Mouse (Mus musculus): ENCODE results near the gene Dip2c. TPM values are rescaled to one million over a fixed set of nuclear protein-coding genes. Genes with fewer than 3 reads are reported as not detected.

The Dip2c gene
- polyA plus RNA-seq, 1 experiment from 2014 or later = 11.3 TPM

DNA sequence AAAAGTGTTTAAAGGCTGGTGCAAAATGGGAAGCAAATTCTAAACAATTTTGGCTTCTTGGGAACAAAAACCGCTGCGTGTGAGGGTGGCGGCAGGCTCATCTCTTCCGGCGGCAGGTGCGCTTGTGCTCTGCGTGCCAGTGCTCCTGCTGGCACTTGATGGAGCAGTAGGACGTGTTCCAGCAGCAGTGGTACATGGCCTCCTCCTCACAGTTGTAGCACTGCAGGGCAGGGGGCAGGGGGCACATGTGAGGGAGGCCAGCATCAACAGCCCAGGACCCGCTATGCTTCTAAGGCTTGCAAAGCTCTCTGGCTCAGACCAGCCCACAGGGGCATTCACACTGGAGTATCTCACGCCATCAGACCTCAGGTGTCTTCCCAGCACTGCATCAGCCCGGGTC, 410.4 kb downstream of the Dip2c start:
- ATAC-seq (ENCODE audit: insufficient read depth, low FRiP score, low TSS enrichment) (no peak), DNase-seq (ENCODE audit: low spot score) (no peak)
- 89% methylated on average over 11 of the region's 11 CpGs for WGBS
- no peak overlapping the region for H3K4me2 ChIP-seq (ENCODE audit: low read depth)
- peaks cover 27% of the 10 kb centered on the region for H3K36me3 ChIP-seq (ENCODE audit: control insufficient read depth, insufficient read depth, low read length)
- H3K4me1 ChIP-seq (ENCODE audit: control insufficient read depth, insufficient read depth, low read length) = no peaks in the 10 kb centered on the region
- H3K27me3 ChIP-seq (ENCODE audit: control insufficient read depth, insufficient read depth, low read length) = no peaks in the 10 kb centered on the region
- H3K9ac ChIP-seq (ENCODE audit: low read length) = no peak overlapping the region
- H3K4me3 ChIP-seq (ENCODE audit: low read depth, low read length) = no peak overlapping the region
- no peaks in the 10 kb centered on the region for H3K9me3 ChIP-seq (ENCODE audit: control insufficient read depth, low read length)
- no peak overlapping the region for H3K27ac ChIP-seq (ENCODE audit: low read depth, low read length)

DNA sequence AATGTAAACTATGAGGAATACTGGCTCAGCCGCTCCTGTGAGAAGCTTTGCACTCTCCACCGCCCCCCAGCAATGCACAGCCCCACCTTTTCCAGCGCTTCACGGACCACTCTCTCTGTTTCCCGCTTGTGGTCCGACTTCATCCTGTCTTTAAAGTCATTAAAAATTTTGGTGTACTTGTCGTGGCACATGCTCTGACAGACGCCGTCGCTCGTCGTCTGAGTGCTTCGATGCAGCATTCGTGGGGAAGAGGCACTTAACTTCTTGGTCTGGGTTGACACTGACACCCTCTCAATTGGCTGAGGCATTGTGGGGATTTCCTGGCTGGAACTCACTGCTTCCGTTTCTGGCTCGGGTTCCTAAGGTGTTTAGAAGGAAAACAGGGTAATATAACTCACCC, 413.0 kb downstream of the Dip2c start:
- ATAC-seq (ENCODE audit: insufficient read depth, low FRiP score, low TSS enrichment) (no peak), DNase-seq (ENCODE audit: low spot score) (no peak)
- H3K4me3 ChIP-seq (ENCODE audit: low read depth, low read length) = no peak overlapping the region
- H3K27ac ChIP-seq (ENCODE audit: low read depth, low read length) = no peak overlapping the region
- H3K4me1 ChIP-seq (ENCODE audit: control insufficient read depth, insufficient read depth, low read length) = no peaks in the 10 kb centered on the region
- H3K27me3 ChIP-seq (ENCODE audit: control insufficient read depth, insufficient read depth, low read length) = no peaks in the 10 kb centered on the region
- no peaks in the 10 kb centered on the region for H3K9me3 ChIP-seq (ENCODE audit: control insufficient read depth, low read length)
- H3K9ac ChIP-seq (ENCODE audit: low read length) = no peak overlapping the region
- WGBS = 94% methylated on average over 16 of the region's 16 CpGs
- no peak overlapping the region for H3K4me2 ChIP-seq (ENCODE audit: low read depth)
- peaks cover 26% of the 10 kb centered on the region for H3K36me3 ChIP-seq (ENCODE audit: control insufficient read depth, insufficient read depth, low read length)

DNA sequence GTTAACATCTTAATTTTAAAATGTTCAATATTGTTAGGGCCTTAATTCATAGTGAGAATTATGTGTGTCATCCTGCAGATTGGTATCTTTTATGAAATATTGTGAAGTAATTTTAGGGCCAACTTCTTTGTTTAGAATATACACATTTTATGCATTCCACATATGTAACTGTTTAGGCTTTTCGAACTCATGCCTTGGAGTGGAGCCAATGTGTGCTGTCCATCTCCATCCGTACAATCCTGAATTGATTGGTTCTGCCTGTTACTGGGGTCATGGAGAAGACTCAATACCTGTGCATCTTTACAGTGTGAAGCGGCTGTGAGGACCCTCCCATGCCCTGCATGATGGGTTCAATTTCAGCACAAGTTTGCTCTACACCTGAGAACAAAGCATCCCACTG, 416.5 kb downstream of the Dip2c start:
- no peak overlapping the region for H3K27ac ChIP-seq (ENCODE audit: low read depth, low read length)
- H3K4me1 ChIP-seq (ENCODE audit: control insufficient read depth, insufficient read depth, low read length) = no peaks in the 10 kb centered on the region
- peaks cover 16% of the 10 kb centered on the region for H3K36me3 ChIP-seq (ENCODE audit: control insufficient read depth, insufficient read depth, low read length)
- no peaks in the 10 kb centered on the region for H3K27me3 ChIP-seq (ENCODE audit: control insufficient read depth, insufficient read depth, low read length)
- H3K4me2 ChIP-seq (ENCODE audit: low read depth) = no peak overlapping the region
- ATAC-seq (ENCODE audit: insufficient read depth, low FRiP score, low TSS enrichment) (no peak), DNase-seq (ENCODE audit: low spot score) (no peak)
- no peaks in the 10 kb centered on the region for H3K9me3 ChIP-seq (ENCODE audit: control insufficient read depth, low read length)
- WGBS = 81% methylated on average over 3 of the region's 3 CpGs
- H3K9ac ChIP-seq (ENCODE audit: low read length) = no peak overlapping the region
- H3K4me3 ChIP-seq (ENCODE audit: low read depth, low read length) = no peak overlapping the region

- Histone ChIP-seq H3K4me1 (ENCODE audit: control insufficient read depth, insufficient read depth, low read length) (no peaks in the 10 kb centered on the region), H3K27me3 (ENCODE audit: control insufficient read depth, insufficient read depth, low read length) (no peaks in the 10 kb centered on the region), H3K9me3 (ENCODE audit: control insufficient read depth, low read length) (no peaks in the 10 kb centered on the region), H3K4me2 (ENCODE audit: low read depth) (no peak overlapping the region), H3K4me3 (ENCODE audit: low read depth, low read length) (no peak overlapping the region), H3K9ac (ENCODE audit: low read length) (no peak overlapping the region), H3K36me3 (ENCODE audit: control insufficient read depth, insufficient read depth, low read length) (peaks cover 8% of the 10 kb centered on the region; the same call in 1 of the 2 replicates), H3K27ac (ENCODE audit: low read depth, low read length) (no peak overlapping the region)
- no peak for ATAC-seq (ENCODE audit: insufficient read depth, low FRiP score, low TSS enrichment)
- no peak for DNase-seq (ENCODE audit: low spot score)
- WGBS = 97% methylated on average over 6 of the region's 6 CpGs
Observed at GRCm38 (mm10) chr13:9694651-9695050, 418.3 kb downstream of the Dip2c start.

GRCm38 (mm10) chr13:9695403-9695802, 419.1 kb downstream of the Dip2c start:
- Histone ChIP-seq H3K4me2 (ENCODE audit: low read depth) (no peak overlapping the region), H3K4me1 (ENCODE audit: control insufficient read depth, insufficient read depth, low read length) (no peaks in the 10 kb centered on the region), H3K36me3 (ENCODE audit: control insufficient read depth, insufficient read depth, low read length) (peaks cover 6% of the 10 kb centered on the region; the same call in 1 of the 2 replicates), H3K27me3 (ENCODE audit: control insufficient read depth, insufficient read depth, low read length) (no peaks in the 10 kb centered on the region), H3K9ac (ENCODE audit: low read length) (no peak overlapping the region), H3K27ac (ENCODE audit: low read depth, low read length) (no peak overlapping the region), H3K9me3 (ENCODE audit: control insufficient read depth, low read length) (no peaks in the 10 kb centered on the region), H3K4me3 (ENCODE audit: low read depth, low read length) (no peak overlapping the region)
- 85% methylated on average over 4 of the region's 4 CpGs for WGBS
- no peak for ATAC-seq (ENCODE audit: insufficient read depth, low FRiP score, low TSS enrichment)
- no peak for DNase-seq (ENCODE audit: low spot score)

GRCm38 (mm10) chr13:9695809-9696208, 419.5 kb downstream of the Dip2c start:
- H3K27ac ChIP-seq (ENCODE audit: low read depth, low read length) = no peak overlapping the region
- DNase-seq (ENCODE audit: low spot score) (no peak), ATAC-seq (ENCODE audit: insufficient read depth, low FRiP score, low TSS enrichment) (no peak)
- H3K4me2 ChIP-seq (ENCODE audit: low read depth) = no peak overlapping the region
- no peaks in the 10 kb centered on the region for H3K27me3 ChIP-seq (ENCODE audit: control insufficient read depth, insufficient read depth, low read length)
- no peaks in the 10 kb centered on the region for H3K9me3 ChIP-seq (ENCODE audit: control insufficient read depth, low read length)
- H3K36me3 ChIP-seq (ENCODE audit: control insufficient read depth, insufficient read depth, low read length) = peaks cover 3% of the 10 kb centered on the region; the same call in 1 of the 2 replicates
- H3K4me1 ChIP-seq (ENCODE audit: control insufficient read depth, insufficient read depth, low read length) = no peaks in the 10 kb centered on the region
- H3K9ac ChIP-seq (ENCODE audit: low read length) = no peak overlapping the region
- H3K4me3 ChIP-seq (ENCODE audit: low read depth, low read length) = no peak overlapping the region

DNA sequence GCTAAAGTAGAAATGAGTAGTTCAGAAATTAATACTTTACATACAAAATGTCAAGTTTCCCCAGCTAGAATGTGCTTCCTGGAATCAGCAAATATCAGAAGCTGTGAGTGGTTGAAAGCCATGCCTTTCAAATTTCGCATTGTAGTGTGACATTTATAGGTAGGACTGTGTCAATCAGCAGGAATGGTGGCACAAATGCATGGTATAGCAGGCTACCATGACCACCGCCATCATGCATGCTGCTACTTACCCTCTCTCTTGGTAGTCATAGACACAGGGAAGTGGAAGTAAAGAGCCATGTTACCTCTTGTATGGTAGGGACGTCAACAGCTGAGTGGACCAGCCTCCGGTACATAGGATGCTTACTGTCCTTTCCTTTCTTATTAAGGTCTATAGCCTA, 421.0 kb downstream of the Dip2c start:
- 0 out of 2 replicates have a peak, but pooled peaks cover 2% of the 10 kb centered on the region for H3K36me3 ChIP-seq (ENCODE audit: control insufficient read depth, insufficient read depth, low read length)
- WGBS = 99% methylated on average over 4 of the region's 4 CpGs
- no peak for DNase-seq (ENCODE audit: low spot score)

GRCm38 (mm10) chr13:9702615-9703235, 426.4 kb downstream of the Dip2c start:
- Histone ChIP-seq H3K9me3 (ENCODE audit: control insufficient read depth, low read length) (no peaks in the 10 kb centered on the region), H3K27ac (ENCODE audit: low read depth, low read length) (no peak overlapping the region), H3K36me3 (ENCODE audit: control insufficient read depth, insufficient read depth, low read length) (no peaks in the 10 kb centered on the region), H3K4me1 (ENCODE audit: control insufficient read depth, insufficient read depth, low read length) (no peaks in the 10 kb centered on the region), H3K4me3 (ENCODE audit: low read depth, low read length) (no peak overlapping the region), H3K9ac (ENCODE audit: low read length) (no peak overlapping the region), H3K27me3 (ENCODE audit: control insufficient read depth, insufficient read depth, low read length) (no peaks in the 10 kb centered on the region), H3K4me2 (ENCODE audit: low read depth) (no peak overlapping the region)
- no peak for ATAC-seq (ENCODE audit: insufficient read depth, low FRiP score, low TSS enrichment)
- DNase-seq (ENCODE audit: low spot score) = no peak
- WGBS = 88% methylated on average over 12 of the region's 12 CpGs

More for the DNA sequence above, 421.0 kb downstream of the Dip2c start:
- Histone ChIP-seq H3K9ac (ENCODE audit: low read length) (no peak overlapping the region), H3K4me1 (ENCODE audit: control insufficient read depth, insufficient read depth, low read length) (no peaks in the 10 kb centered on the region), H3K9me3 (ENCODE audit: control insufficient read depth, low read length) (no peaks in the 10 kb centered on the region), H3K27ac (ENCODE audit: low read depth, low read length) (no peak overlapping the region), H3K27me3 (ENCODE audit: control insufficient read depth, insufficient read depth, low read length) (no peaks in the 10 kb centered on the region), H3K4me2 (ENCODE audit: low read depth) (no peak overlapping the region), H3K4me3 (ENCODE audit: low read depth, low read length) (no peak overlapping the region)
- ATAC-seq (ENCODE audit: insufficient read depth, low FRiP score, low TSS enrichment) = no peak

- DNase-seq (ENCODE audit: low spot score) (no peak), ATAC-seq (ENCODE audit: insufficient read depth, low FRiP score, low TSS enrichment) (no peak)
- WGBS = 92% methylated on average over 8 of the region's 8 CpGs
Observed at GRCm38 (mm10) chr13:9706720-9707119, 430.4 kb downstream of the Dip2c start.

More at GRCm38 (mm10) chr13:9706720-9707119, 430.4 kb downstream of the Dip2c start:
- Histone ChIP-seq H3K9me3 (ENCODE audit: control insufficient read depth, low read length) (no peaks in the 10 kb centered on the region), H3K4me3 (ENCODE audit: low read depth, low read length) (no peak overlapping the region), H3K9ac (ENCODE audit: low read length) (no peak overlapping the region), H3K4me2 (ENCODE audit: low read depth) (no peak overlapping the region), H3K27ac (ENCODE audit: low read depth, low read length) (no peak overlapping the region), H3K36me3 (ENCODE audit: control insufficient read depth, insufficient read depth, low read length) (no peaks in the 10 kb centered on the region), H3K27me3 (ENCODE audit: control insufficient read depth, insufficient read depth, low read length) (no peaks in the 10 kb centered on the region), H3K4me1 (ENCODE audit: control insufficient read depth, insufficient read depth, low read length) (no peaks in the 10 kb centered on the region)

All from neural tube, embryonic 11.5 days (tissue).